In genomic region chr12:3572581-3573397, GRCm38 (mm10) we compare ENCODE assay signal across 8 mouse cellular contexts. TPM values are rescaled to one million over a fixed set of nuclear protein-coding genes. Genes with fewer than 3 reads are reported as not detected.
DNase-seq lines count a peak whose midpoint lies in the region; ATAC-seq lines count a peak whose summit lies in the region.

No protein-coding gene starts in this region.

- ATAC-seq in heart, embryonic 16.5 days (replicated peaks; ENCODE audit: extremely low read depth, insufficient read depth, low FRiP score), result peak; percentile 73
- ATAC-seq in lung, embryonic 16.5 days (ENCODE audit: low read depth), result peak; percentile 79
- ATAC-seq in neutrophil, adult 5-6 weeks (ENCODE audit: extremely low read depth, insufficient number of reproducible peaks, low FRiP score, poor library complexity, severe bottlenecking), result peak; percentile 62; the same call in 1 of the 2 replicates

- WGBS in heart, embryonic 16.5 days, result 1% methylated on average over 52 of the region's 53 CpGs
- under 1% methylated on average over 41 of the region's 53 CpGs for WGBS in lung, embryonic 16.5 days

- H3K27ac ChIP-seq in heart, embryonic 16.5 days (ENCODE audit: low read length), result peak overlapping the region; percentile 49
- peak overlapping the region; percentile 85 for H3K27ac ChIP-seq in lung, embryonic 16.5 days (ENCODE audit: low read length)

- H3K9me3 ChIP-seq in heart, embryonic 16.5 days (replicated peaks; ENCODE audit: control insufficient read depth, low read length), result no peaks in the 10 kb centered on the region
- no peaks in the 10 kb centered on the region for H3K9me3 ChIP-seq in lung, embryonic 16.5 days (ENCODE audit: control insufficient read depth, low read length)

- peak overlapping the region; percentile 76 for H3K4me2 ChIP-seq in heart, embryonic 16.5 days (ENCODE audit: low read depth, low read length)
- H3K4me2 ChIP-seq in lung, embryonic 16.5 days (ENCODE audit: low read depth, low read length), result peak overlapping the region; percentile 93

- DNase-seq in CD4-positive, CD25-positive, alpha-beta regulatory T cell, adult 2 months (ENCODE audit: low read depth, low spot score), result peak; percentile 83
- peak; percentile 70 to 86 for DNase-seq in adrenal gland, adult (ENCODE audit: inconsistent age in 2 of 2, low spot score in 1 of 2)
- peak; percentile 72 for DNase-seq in embryo, embryonic 9.5 days (ENCODE audit: extremely low spot score)
- peak; percentile 75 to 86 for DNase-seq in kidney, postnatal 4 days
- DNase-seq in urinary bladder, postnatal 14 days (ENCODE audit: low spot score), result peak; percentile 64

- H3K27me3 ChIP-seq in heart, embryonic 16.5 days (ENCODE audit: control insufficient read depth, insufficient read depth, low read length), result no peaks in the 10 kb centered on the region
- no peaks in the 10 kb centered on the region for H3K27me3 ChIP-seq in lung, embryonic 16.5 days (ENCODE audit: control insufficient read depth, insufficient read depth, low read depth, low read length)

- H3K9ac ChIP-seq in heart, embryonic 16.5 days (ENCODE audit: low read length), result peak overlapping the region; percentile 82
- peak overlapping the region; percentile 80 for H3K9ac ChIP-seq in lung, embryonic 16.5 days (ENCODE audit: low read length)

- H3K4me3 ChIP-seq in heart, embryonic 16.5 days (ENCODE audit: low read length), result peak overlapping the region; percentile 73
- peak overlapping the region; percentile 68 for H3K4me3 ChIP-seq in lung, embryonic 16.5 days (ENCODE audit: low read length)

- H3K4me1 ChIP-seq in heart, embryonic 16.5 days (ENCODE audit: control insufficient read depth, insufficient read depth, low read length), result peaks cover 17% of the 10 kb centered on the region; the same call in 1 of the 2 replicates
- peaks cover 12% of the 10 kb centered on the region for H3K4me1 ChIP-seq in lung, embryonic 16.5 days (replicated peaks; ENCODE audit: control insufficient read depth, insufficient read depth, low read length)

- H3K36me3 ChIP-seq in heart, embryonic 16.5 days (ENCODE audit: control insufficient read depth, insufficient read depth), result no peaks in the 10 kb centered on the region
- no peaks in the 10 kb centered on the region for H3K36me3 ChIP-seq in lung, embryonic 16.5 days (ENCODE audit: control insufficient read depth, insufficient read depth, low read length)

RNA-seq across cellular contexts. Expression of gene Dtnb, which starts 0.6 kb away (rescaled TPM):
- 14.2 and 14.3 TPM in 2 replicates for polyA plus RNA-seq in heart, embryonic 16.5 days (2015; fragmentation: Nextera tagmentation; extraction: Ambion mirVana)
- 28.2 and 30.9 TPM in 2 replicates for polyA plus RNA-seq in lung, embryonic 16.5 days (2015; fragmentation: Nextera tagmentation; extraction: Ambion mirVana)
- 24.7 and 27.7 TPM in 2 replicates for total RNA-seq in neutrophil, adult 5-6 weeks (2017)

Comparison
In these comparisons a context has a peak if more than half of its experiments do, and no peak if none do; other contexts are left out.
1. Peak in every context shown above with its lines: DNase-seq, ATAC-seq, H3K4me3 ChIP-seq and H3K27ac ChIP-seq.